ENCODE assay signal across 8 mouse cellular contexts in the genomic region with DNA sequence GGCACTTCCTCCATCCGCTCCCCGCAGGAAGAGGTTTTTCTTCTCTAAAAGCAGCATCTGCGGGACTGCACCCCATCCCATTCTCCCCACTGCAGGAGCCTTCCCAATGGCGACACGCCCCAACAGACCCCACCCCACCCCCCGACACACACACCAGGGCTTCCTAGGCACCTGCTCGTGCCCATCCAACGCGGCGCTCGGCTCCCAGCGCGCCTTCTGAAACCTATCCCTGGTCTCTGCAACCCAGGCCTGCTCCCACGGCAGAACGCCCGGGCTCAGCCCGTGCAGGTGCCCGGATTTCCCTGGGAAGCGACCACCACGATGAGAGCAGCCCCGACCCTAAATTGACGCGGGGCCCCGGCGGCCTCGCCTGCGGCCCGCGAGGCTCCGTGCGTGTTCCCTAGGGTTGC. TPM values are rescaled to one million over a fixed set of nuclear protein-coding genes. Genes with fewer than 3 reads are reported as not detected.
DNase-seq lines count a peak whose midpoint lies in the region; ATAC-seq and TF ChIP-seq lines count a peak whose summit lies in the region.

No protein-coding gene starts in this region.

- peak overlapping the region; percentile 93 for H3K9ac ChIP-seq in heart, adult 2 months (ENCODE audit: low read depth, low read length)
- H3K9ac ChIP-seq in hindbrain, embryonic 12.5 days, result peak overlapping the region; percentile 98
- peak overlapping the region; percentile 96 for H3K9ac ChIP-seq in liver, embryonic 16.5 days (ENCODE audit: low read depth, low read length)
- H3K9ac ChIP-seq in stomach, postnatal 0 days (ENCODE audit: low read length), result peak overlapping the region; percentile 94

- TF ChIP-seq EP300 in heart, adult 2 months (IDR thresholded peaks at IDR 0.05; ENCODE audit: insufficient read depth, low read depth, low read length), result no peak
- TF ChIP-seq EP300 in stomach, postnatal 0 days (optimal IDR thresholded peaks at IDR 0.05), result no peak

- peaks cover 13% of the 10 kb centered on the region for H3K79me2 ChIP-seq in heart, adult 2 months (replicated peaks; ENCODE audit: control insufficient read depth, insufficient read depth, low read length)
- peaks cover 55% of the 10 kb centered on the region for H3K79me2 ChIP-seq in C2C12 (ENCODE audit: control insufficient read depth, insufficient read depth)

- H3K9me3 ChIP-seq in hindbrain, embryonic 12.5 days (replicated peaks), result no peaks in the 10 kb centered on the region
- no peaks in the 10 kb centered on the region for H3K9me3 ChIP-seq in liver, embryonic 16.5 days (replicated peaks; ENCODE audit: control insufficient read depth, low read length)
- H3K9me3 ChIP-seq in stomach, postnatal 0 days (ENCODE audit: control insufficient read depth, low read length), result no peaks in the 10 kb centered on the region

- DNase-seq in heart, adult 2 months, result no peak
- DNase-seq in heart, postnatal 25 days (ENCODE audit: low spot score), result no peak
- DNase-seq in cerebellum, adult 9-10 months, result peak; percentile 65
- peak; percentile 52 for DNase-seq in stomach, postnatal 0 days (ENCODE audit: low spot score)
- DNase-seq in left cerebral cortex, adult 9 months (ENCODE audit: low spot score in 2 of 2), result no peak

- H3K79me3 ChIP-seq in C2C12 (ENCODE audit: low read depth), result peaks cover 52% of the 10 kb centered on the region

- 0% methylated on average over 31 of the region's 31 CpGs for WGBS in heart, adult 2 months
- under 1% methylated on average over 31 of the region's 31 CpGs for WGBS in hindbrain, embryonic 12.5 days
- WGBS in liver, embryonic 16.5 days (ENCODE audit: insufficient replicate concordance), result 0% methylated on average over 31 of the region's 31 CpGs
- under 1% methylated on average over 29 of the region's 31 CpGs for WGBS in stomach, postnatal 0 days

- H3K27me3 ChIP-seq in heart, adult 2 months (ENCODE audit: control insufficient read depth, insufficient read depth, low read length), result no peaks in the 10 kb centered on the region
- H3K27me3 ChIP-seq in C2C12 (ENCODE audit: control insufficient read depth, insufficient read depth, insufficient read length), result no peaks in the 10 kb centered on the region
- no peaks in the 10 kb centered on the region for H3K27me3 ChIP-seq in hindbrain, embryonic 12.5 days
- H3K27me3 ChIP-seq in liver, embryonic 16.5 days (ENCODE audit: control insufficient read depth, insufficient read depth, low read depth, low read length), result no peaks in the 10 kb centered on the region
- H3K27me3 ChIP-seq in stomach, postnatal 0 days (ENCODE audit: control insufficient read depth, insufficient read depth, low read length), result no peaks in the 10 kb centered on the region

- H3K4me3 ChIP-seq in heart, adult 2 months, result peak overlapping the region; percentile 95
- peak overlapping the region; percentile 92 for H3K4me3 ChIP-seq in C2C12 (ENCODE audit: insufficient read depth, poor library complexity, severe bottlenecking)
- H3K4me3 ChIP-seq in hindbrain, embryonic 12.5 days, result peak overlapping the region; percentile 95
- H3K4me3 ChIP-seq in liver, embryonic 16.5 days (ENCODE audit: low read depth, low read length), result peak overlapping the region; percentile 83
- H3K4me3 ChIP-seq in stomach, postnatal 0 days (ENCODE audit: low read depth, low read length), result peak overlapping the region; percentile 90

- no peak; the same call in 1 of the 2 replicates for ATAC-seq in hindbrain, embryonic 12.5 days (ENCODE audit: low FRiP score)
- ATAC-seq in liver, embryonic 16.5 days (ENCODE audit: low read depth), result no peak
- peak; percentile 0; the same call in 1 of the 2 replicates for ATAC-seq in stomach, postnatal 0 days (ENCODE audit: low FRiP score, low TSS enrichment)

- peak overlapping the region; percentile 95 for H3K4me2 ChIP-seq in hindbrain, embryonic 12.5 days (replicated peaks)
- peak overlapping the region; percentile 71 for H3K4me2 ChIP-seq in liver, embryonic 16.5 days (ENCODE audit: low read depth, low read length)
- peak overlapping the region; percentile 90 for H3K4me2 ChIP-seq in stomach, postnatal 0 days (replicated peaks; ENCODE audit: low read depth)

- H3K4me1 ChIP-seq in heart, adult 2 months (ENCODE audit: control insufficient read depth, insufficient read depth, low read length), result peaks cover 34% of the 10 kb centered on the region
- peaks cover 50% of the 10 kb centered on the region for H3K4me1 ChIP-seq in hindbrain, embryonic 12.5 days
- H3K4me1 ChIP-seq in liver, embryonic 16.5 days (ENCODE audit: control insufficient read depth, low read depth, low read length), result peaks cover 80% of the 10 kb centered on the region
- H3K4me1 ChIP-seq in stomach, postnatal 0 days (replicated peaks; ENCODE audit: control insufficient read depth, insufficient read depth), result peaks cover 13% of the 10 kb centered on the region

- peak overlapping the region; percentile 91 for H3ac ChIP-seq in C2C12 (ENCODE audit: control insufficient read depth, insufficient read length, low read depth)

- no peak for TF ChIP-seq CTCF in heart, adult 2 months (IDR thresholded peaks at IDR 0.05)
- TF ChIP-seq CTCF in C2C12 (IDR thresholded peaks at IDR 0.05; ENCODE audit: control insufficient read depth, insufficient read depth, insufficient read length), result no peak
- no peak for TF ChIP-seq CTCF in stomach, postnatal 0 days (IDR thresholded peaks at IDR 0.05; ENCODE audit: low read depth)

- H3K36me3 ChIP-seq in heart, adult 2 months (ENCODE audit: control insufficient read depth, insufficient read depth, low read length), result no peaks in the 10 kb centered on the region
- H3K36me3 ChIP-seq in C2C12 (ENCODE audit: control insufficient read depth, insufficient read depth), result peaks cover 11% of the 10 kb centered on the region
- H3K36me3 ChIP-seq in hindbrain, embryonic 12.5 days, result 0 out of 2 replicates have a peak, but pooled peaks cover 11% of the 10 kb centered on the region
- H3K36me3 ChIP-seq in liver, embryonic 16.5 days (ENCODE audit: control insufficient read depth, insufficient read depth), result peaks cover 3% of the 10 kb centered on the region; the same call in 1 of the 2 replicates
- H3K36me3 ChIP-seq in stomach, postnatal 0 days (ENCODE audit: control insufficient read depth, insufficient read depth, low read length), result peaks cover 6% of the 10 kb centered on the region; the same call in 1 of the 2 replicates

- intact Hi-C loops in heart, adult 2 months (cut with DNase I), result no loop called here
- intact Hi-C loops in heart, postnatal 25 days (cut with DNase I), result no loop called here

- peak overlapping the region; percentile 99 for H3K27ac ChIP-seq in heart, adult 2 months
- peak overlapping the region; percentile 92 for H3K27ac ChIP-seq in hindbrain, embryonic 12.5 days
- peak overlapping the region; percentile 99 for H3K27ac ChIP-seq in liver, embryonic 16.5 days (ENCODE audit: low read length)
- H3K27ac ChIP-seq in stomach, postnatal 0 days (replicated peaks), result peak overlapping the region; percentile 93

- TF ChIP-seq POLR2A in heart, adult 2 months (IDR thresholded peaks at IDR 0.05; ENCODE audit: insufficient read depth, low read depth, low read length), result no peak

TF ChIP-seq in C2C12, 6 proteins besides CTCF, POLR2A, EP300 and RAD21:
- TF ChIP-seq USF1 (IDR thresholded peaks at IDR 0.05; ENCODE audit: low read depth) (no peak), MYOD1 (IDR thresholded peaks at IDR 0.05; ENCODE audit: control insufficient read depth, insufficient read length, low read depth) (peak; percentile 27)

RNA-seq across cellular contexts. Expression of gene Ube2v1, which starts 0.7 kb away (rescaled TPM):
- 100 to 1,000 TPM; 118 to 121 TPM for total RNA-seq in heart, adult 2 months (2021)
- polyA plus RNA-seq in heart, adult 2 months (2012; rRNA removed), result 98.1 and 101 TPM in 2 replicates
- 100 to 1,000 TPM in 1 of 2 experiments, 10 to 100 TPM in 1; 99.3 to 105 TPM for total RNA-seq in heart, postnatal 25 days (2021)
- polyA plus RNA-seq in C2C12 (2012; fragmentation: generic; extraction: Trizol), result 237 TPM
- polyA plus RNA-seq in hindbrain, embryonic 12.5 days (2016; fragmentation: Nextera tagmentation; extraction: Ambion mirVana), result 290 and 291 TPM in 2 replicates
- polyA plus RNA-seq in liver, embryonic 16.5 days (2015; fragmentation: Nextera tagmentation; extraction: Ambion mirVana), result 168 and 175 TPM in 2 replicates
- 234 and 253 TPM in 2 replicates for polyA plus RNA-seq in stomach, postnatal 0 days (2015; fragmentation: Nextera tagmentation; extraction: Ambion mirVana)

RNA-seq across cellular contexts. Expression of gene Gm20431, which starts 30.1 kb away (rescaled TPM):
- 10 to 100 TPM; 15.6 to 21.0 TPM for total RNA-seq in heart, adult 2 months (2021)
- polyA plus RNA-seq in heart, adult 2 months (2012; rRNA removed), result 9.7 and 16.5 TPM in 2 replicates
- 10 to 100 TPM; 18.0 to 18.4 TPM for total RNA-seq in heart, postnatal 25 days (2021)
- polyA plus RNA-seq in C2C12 (2012; fragmentation: generic; extraction: Trizol), result 0.44 TPM
- 16.9 and 18.8 TPM in 2 replicates for polyA plus RNA-seq in hindbrain, embryonic 12.5 days (2016; fragmentation: Nextera tagmentation; extraction: Ambion mirVana)
- not detected in 2 replicates for polyA plus RNA-seq in liver, embryonic 16.5 days (2015; fragmentation: Nextera tagmentation; extraction: Ambion mirVana)
- polyA plus RNA-seq in stomach, postnatal 0 days (2015; fragmentation: Nextera tagmentation; extraction: Ambion mirVana), result 13.4 and 14.1 TPM in 2 replicates

RNA-seq across cellular contexts. Expression of gene Cebpb, which starts 57.5 kb away (rescaled TPM):
- total RNA-seq in heart, adult 2 months (2021), result 100 to 1,000 TPM in 1 of 2 experiments, 10 to 100 TPM in 1; 88.1 to 133 TPM
- 30.3 and 77.8 TPM in 2 replicates for polyA plus RNA-seq in heart, adult 2 months (2012; rRNA removed)
- total RNA-seq in heart, postnatal 25 days (2021), result 10 to 100 TPM; 58.0 to 84.2 TPM
- polyA plus RNA-seq in C2C12 (2012; fragmentation: generic; extraction: Trizol), result 23.8 TPM
- polyA plus RNA-seq in hindbrain, embryonic 12.5 days (2016; fragmentation: Nextera tagmentation; extraction: Ambion mirVana), result 4.1 and 4.5 TPM in 2 replicates
- 0.46 and 0.61 TPM in 2 replicates for polyA plus RNA-seq in liver, embryonic 16.5 days (2015; fragmentation: Nextera tagmentation; extraction: Ambion mirVana)
- 55.0 and 60.2 TPM in 2 replicates for polyA plus RNA-seq in stomach, postnatal 0 days (2015; fragmentation: Nextera tagmentation; extraction: Ambion mirVana)

RNA-seq across cellular contexts. Expression of gene Tmem189, which starts 58.4 kb away (rescaled TPM):
- total RNA-seq in heart, adult 2 months (2021), result 10 to 100 TPM; 23.0 to 26.4 TPM
- 53.2 and 58.4 TPM in 2 replicates for polyA plus RNA-seq in heart, adult 2 months (2012; rRNA removed)
- total RNA-seq in heart, postnatal 25 days (2021), result 10 to 100 TPM; 27.2 TPM
- 34.5 TPM for polyA plus RNA-seq in C2C12 (2012; fragmentation: generic; extraction: Trizol)
- polyA plus RNA-seq in hindbrain, embryonic 12.5 days (2016; fragmentation: Nextera tagmentation; extraction: Ambion mirVana), result 39.0 and 43.9 TPM in 2 replicates
- polyA plus RNA-seq in liver, embryonic 16.5 days (2015; fragmentation: Nextera tagmentation; extraction: Ambion mirVana), result 13.7 and 14.0 TPM in 2 replicates
- 74.6 and 85.7 TPM in 2 replicates for polyA plus RNA-seq in stomach, postnatal 0 days (2015; fragmentation: Nextera tagmentation; extraction: Ambion mirVana)

Comparison
In these comparisons a context has a peak if more than half of its experiments do, and no peak if none do; other contexts are left out.
1. DNase-seq: peak in cerebellum, adult 9-10 months (single experiment) and stomach, postnatal 0 days (single experiment); none in heart, adult 2 months (0 of 2), heart, postnatal 25 days (single experiment) and left cerebral cortex, adult 9 months (0 of 2).
2. Peak in every context shown above with its lines, with median percentiles within 50 percentile points of each other: H3K27ac ChIP-seq, H3K4me3 ChIP-seq, H3K9ac ChIP-seq and H3K4me2 ChIP-seq.